Mouse (Mus musculus): ENCODE measurements around the gene Rnf145. TPM values are rescaled to one million over a fixed set of nuclear protein-coding genes. Genes with fewer than 3 reads are reported as not detected.
"Not testable (repeated sequence)": the region's sequence is repeated elsewhere in the genome, so short reads cannot be mapped to it uniquely, and the experiment has no call there.

The Rnf145 gene
- polyA plus RNA-seq, 1 experiment from 2014 or later = 114 TPM

GRCm38 (mm10) chr11:44564245-44564864, 45.6 kb downstream of the Rnf145 start:
- Histone ChIP-seq H3K4me3 (ENCODE audit: low read depth, low read length) (no peak overlapping the region), H3K9ac (replicated peaks; ENCODE audit: low read depth, low read length) (no peak overlapping the region), H3K36me3 (ENCODE audit: control insufficient read depth, insufficient read depth, low read length) (peaks cover 40% of the 10 kb centered on the region), H3K27me3 (ENCODE audit: control insufficient read depth, insufficient read depth, low read length) (no peaks in the 10 kb centered on the region), H3K4me2 (ENCODE audit: low read depth, low read length) (no peak overlapping the region), H3K9me3 (ENCODE audit: control insufficient read depth, low read length) (no peaks in the 10 kb centered on the region), H3K4me1 (ENCODE audit: control insufficient read depth, insufficient read depth, low read length) (no peaks in the 10 kb centered on the region), H3K27ac (ENCODE audit: low read depth, low read length) (no peak overlapping the region)
- WGBS = 95% methylated on average over 12 of the region's 12 CpGs
- no peak for ATAC-seq (ENCODE audit: low read depth)

DNA sequence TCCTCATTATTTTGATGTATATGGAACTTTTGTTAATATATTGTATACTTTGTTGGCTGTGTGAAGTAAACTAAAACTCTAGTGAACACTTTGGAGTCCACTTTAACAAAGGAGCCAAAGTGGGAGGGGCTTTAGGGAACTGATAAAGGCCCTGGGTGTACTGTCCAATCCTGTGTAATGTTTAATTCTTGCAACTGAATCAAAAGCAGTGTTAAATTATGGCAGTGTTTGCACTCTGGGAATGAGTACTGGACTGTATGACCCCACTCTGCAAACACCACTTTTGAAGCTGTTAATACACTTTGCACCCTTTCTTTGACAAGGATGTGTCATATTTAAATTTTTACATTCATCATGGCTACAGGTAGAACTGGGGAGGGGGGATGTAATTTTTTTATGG, 46.2 kb downstream of the Rnf145 start:
- H3K4me1 ChIP-seq (ENCODE audit: control insufficient read depth, insufficient read depth, low read length) = no peaks in the 10 kb centered on the region
- no peaks in the 10 kb centered on the region for H3K9me3 ChIP-seq (ENCODE audit: control insufficient read depth, low read length)
- no peak overlapping the region for H3K4me2 ChIP-seq (ENCODE audit: low read depth, low read length)
- H3K27me3 ChIP-seq (ENCODE audit: control insufficient read depth, insufficient read depth, low read length) = no peaks in the 10 kb centered on the region
- H3K9ac ChIP-seq (replicated peaks; ENCODE audit: low read depth, low read length) = no peak overlapping the region
- H3K4me3 ChIP-seq (ENCODE audit: low read depth, low read length) = no peak overlapping the region
- no peak for ATAC-seq (ENCODE audit: low read depth)
- no peak overlapping the region for H3K27ac ChIP-seq (ENCODE audit: low read depth, low read length)
- peaks cover 34% of the 10 kb centered on the region for H3K36me3 ChIP-seq (ENCODE audit: control insufficient read depth, insufficient read depth, low read length)

GRCm38 (mm10) chr11:44570336-44570735, 51.6 kb downstream of the Rnf145 start:
- H3K4me3 ChIP-seq (ENCODE audit: low read depth, low read length); H3K4me1 ChIP-seq (ENCODE audit: control insufficient read depth, insufficient read depth, low read length); H3K27me3 ChIP-seq (ENCODE audit: control insufficient read depth, insufficient read depth, low read length); H3K4me2 ChIP-seq (ENCODE audit: low read depth, low read length); H3K27ac ChIP-seq (ENCODE audit: low read depth, low read length); ATAC-seq (ENCODE audit: low read depth); H3K9me3 ChIP-seq (ENCODE audit: control insufficient read depth, low read length); H3K9ac ChIP-seq (replicated peaks; ENCODE audit: low read depth, low read length); H3K36me3 ChIP-seq (ENCODE audit: control insufficient read depth, insufficient read depth, low read length): not testable (repeated sequence)
- WGBS = 93% methylated on average over 4 of the region's 4 CpGs

DNA sequence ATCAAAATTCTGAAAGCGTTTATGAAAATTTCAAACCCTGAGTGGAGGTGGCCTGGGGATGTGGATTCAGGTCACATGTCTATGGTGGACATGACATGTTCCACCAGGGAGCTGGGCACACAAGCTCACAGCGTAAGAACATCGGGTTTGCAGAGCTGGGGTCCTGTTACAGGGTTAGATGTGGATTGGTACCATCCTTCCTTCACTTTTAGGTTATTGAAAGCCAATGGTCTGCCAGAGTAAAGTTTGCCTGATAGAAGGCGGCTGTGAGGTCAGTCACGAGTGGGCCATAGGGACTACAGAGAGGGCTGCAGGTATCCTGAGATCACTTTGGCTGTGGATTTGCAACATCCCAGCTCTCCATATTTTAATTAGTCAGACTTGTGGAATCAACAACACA, 54.0 kb downstream of the Rnf145 start:
- no peak for ATAC-seq (ENCODE audit: low read depth)
- Histone ChIP-seq H3K36me3 (ENCODE audit: control insufficient read depth, insufficient read depth, low read length) (no peaks in the 10 kb centered on the region), H3K4me3 (ENCODE audit: low read depth, low read length) (no peak overlapping the region), H3K27ac (ENCODE audit: low read depth, low read length) (no peak overlapping the region), H3K4me1 (ENCODE audit: control insufficient read depth, insufficient read depth, low read length) (no peaks in the 10 kb centered on the region), H3K9ac (replicated peaks; ENCODE audit: low read depth, low read length) (no peak overlapping the region), H3K4me2 (ENCODE audit: low read depth, low read length) (no peak overlapping the region), H3K27me3 (ENCODE audit: control insufficient read depth, insufficient read depth, low read length) (no peaks in the 10 kb centered on the region), H3K9me3 (ENCODE audit: control insufficient read depth, low read length) (no peaks in the 10 kb centered on the region)
- 98% methylated on average over 5 of the region's 5 CpGs for WGBS

GRCm38 (mm10) chr11:44573396-44573795, 54.6 kb downstream of the Rnf145 start:
- no peak for ATAC-seq (ENCODE audit: low read depth)
- H3K27ac ChIP-seq (ENCODE audit: low read depth, low read length) = no peak overlapping the region
- H3K36me3 ChIP-seq (ENCODE audit: control insufficient read depth, insufficient read depth, low read length) = no peaks in the 10 kb centered on the region
- H3K9ac ChIP-seq (replicated peaks; ENCODE audit: low read depth, low read length) = no peak overlapping the region
- no peak overlapping the region for H3K4me2 ChIP-seq (ENCODE audit: low read depth, low read length)
- 82% methylated on average over 3 of the region's 3 CpGs for WGBS
- no peaks in the 10 kb centered on the region for H3K4me1 ChIP-seq (ENCODE audit: control insufficient read depth, insufficient read depth, low read length)
- no peaks in the 10 kb centered on the region for H3K27me3 ChIP-seq (ENCODE audit: control insufficient read depth, insufficient read depth, low read length)
- no peaks in the 10 kb centered on the region for H3K9me3 ChIP-seq (ENCODE audit: control insufficient read depth, low read length)
- no peak overlapping the region for H3K4me3 ChIP-seq (ENCODE audit: low read depth, low read length)

DNA sequence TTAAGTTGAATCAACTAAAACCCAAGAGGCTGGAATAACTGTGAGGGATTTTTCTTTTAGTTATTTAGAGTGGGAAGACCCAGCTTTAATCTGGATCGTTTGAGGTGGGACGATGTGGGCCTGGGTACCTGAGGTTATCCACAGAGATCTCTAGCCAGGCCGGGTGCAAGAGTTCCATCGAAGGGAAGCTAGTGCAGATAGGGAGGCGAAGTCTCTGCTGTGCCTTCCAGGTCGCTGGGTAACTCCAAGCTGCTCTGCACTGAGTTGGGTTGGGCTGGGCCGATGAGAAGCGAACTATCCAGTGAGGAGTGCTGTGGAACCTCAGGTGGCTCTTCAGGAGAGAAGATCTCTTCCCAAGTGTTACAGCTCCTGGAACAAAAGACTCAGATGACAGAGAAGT, 55.6 kb downstream of the Rnf145 start:
- H3K36me3 ChIP-seq (ENCODE audit: control insufficient read depth, insufficient read depth, low read length) = no peaks in the 10 kb centered on the region
- ATAC-seq (ENCODE audit: low read depth) = no peak
- no peak overlapping the region for H3K4me3 ChIP-seq (ENCODE audit: low read depth, low read length)
- H3K4me2 ChIP-seq (ENCODE audit: low read depth, low read length) = no peak overlapping the region
- H3K27me3 ChIP-seq (ENCODE audit: control insufficient read depth, insufficient read depth, low read length) = no peaks in the 10 kb centered on the region
- H3K9ac ChIP-seq (replicated peaks; ENCODE audit: low read depth, low read length) = no peak overlapping the region
- 95% methylated on average over 8 of the region's 8 CpGs for WGBS
- H3K9me3 ChIP-seq (ENCODE audit: control insufficient read depth, low read length) = no peaks in the 10 kb centered on the region
- H3K4me1 ChIP-seq (ENCODE audit: control insufficient read depth, insufficient read depth, low read length) = no peaks in the 10 kb centered on the region
- H3K27ac ChIP-seq (ENCODE audit: low read depth, low read length) = no peak overlapping the region

GRCm38 (mm10) chr11:44574820-44575219, 56.1 kb downstream of the Rnf145 start:
- Histone ChIP-seq H3K9ac (replicated peaks; ENCODE audit: low read depth, low read length) (no peak overlapping the region), H3K27me3 (ENCODE audit: control insufficient read depth, insufficient read depth, low read length) (no peaks in the 10 kb centered on the region), H3K4me3 (ENCODE audit: low read depth, low read length) (no peak overlapping the region), H3K4me1 (ENCODE audit: control insufficient read depth, insufficient read depth, low read length) (no peaks in the 10 kb centered on the region), H3K4me2 (ENCODE audit: low read depth, low read length) (no peak overlapping the region), H3K36me3 (ENCODE audit: control insufficient read depth, insufficient read depth, low read length) (no peaks in the 10 kb centered on the region), H3K27ac (ENCODE audit: low read depth, low read length) (no peak overlapping the region), H3K9me3 (ENCODE audit: control insufficient read depth, low read length) (no peaks in the 10 kb centered on the region)
- WGBS = 92% methylated on average over 5 of the region's 5 CpGs
- ATAC-seq (ENCODE audit: low read depth) = no peak

GRCm38 (mm10) chr11:44577911-44578310, 59.1 kb downstream of the Rnf145 start:
- Histone ChIP-seq H3K9ac (replicated peaks; ENCODE audit: low read depth, low read length) (no peak overlapping the region), H3K36me3 (ENCODE audit: control insufficient read depth, insufficient read depth, low read length) (no peaks in the 10 kb centered on the region), H3K9me3 (ENCODE audit: control insufficient read depth, low read length) (no peaks in the 10 kb centered on the region), H3K4me3 (ENCODE audit: low read depth, low read length) (no peak overlapping the region), H3K4me2 (ENCODE audit: low read depth, low read length) (no peak overlapping the region), H3K27ac (ENCODE audit: low read depth, low read length) (no peak overlapping the region), H3K27me3 (ENCODE audit: control insufficient read depth, insufficient read depth, low read length) (no peaks in the 10 kb centered on the region), H3K4me1 (ENCODE audit: control insufficient read depth, insufficient read depth, low read length) (no peaks in the 10 kb centered on the region)
- WGBS = 86% methylated on average over 9 of the region's 9 CpGs
- ATAC-seq (ENCODE audit: low read depth) = no peak

GRCm38 (mm10) chr11:44581277-44581683, 62.5 kb downstream of the Rnf145 start:
- WGBS = 36% methylated on average over 11 of the region's 11 CpGs
- Histone ChIP-seq H3K9me3 (ENCODE audit: control insufficient read depth, low read length) (no peaks in the 10 kb centered on the region), H3K4me1 (ENCODE audit: control insufficient read depth, insufficient read depth, low read length) (no peaks in the 10 kb centered on the region), H3K9ac (replicated peaks; ENCODE audit: low read depth, low read length) (no peak overlapping the region), H3K4me2 (ENCODE audit: low read depth, low read length) (no peak overlapping the region), H3K27me3 (ENCODE audit: control insufficient read depth, insufficient read depth, low read length) (no peaks in the 10 kb centered on the region), H3K4me3 (ENCODE audit: low read depth, low read length) (no peak overlapping the region), H3K27ac (ENCODE audit: low read depth, low read length) (no peak overlapping the region), H3K36me3 (ENCODE audit: control insufficient read depth, insufficient read depth, low read length) (no peaks in the 10 kb centered on the region)
- no peak for ATAC-seq (ENCODE audit: low read depth)
